Comparison of ENCODE assay signal across 27 mouse cellular contexts in the genomic region with DNA sequence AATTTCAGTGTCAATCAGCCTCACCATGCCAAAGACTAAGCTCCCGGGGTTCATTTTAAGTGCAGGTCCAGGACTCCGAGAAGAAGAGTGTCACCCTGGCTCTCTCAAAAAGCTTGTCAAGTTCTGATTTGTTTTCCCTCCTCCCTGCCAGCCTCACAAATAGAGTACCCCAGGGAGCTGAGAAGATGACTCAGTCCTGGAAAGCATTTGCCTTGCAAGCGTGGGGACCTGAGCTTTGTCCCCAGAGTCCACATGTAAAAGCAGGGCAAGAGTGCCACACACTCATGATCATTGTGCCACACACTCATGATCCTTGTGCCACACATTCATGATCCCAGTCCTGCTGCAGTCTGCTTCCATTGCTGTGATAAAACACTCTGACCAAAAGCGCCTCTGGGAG.
A peak's percentile ranks its signal among the peaks of the same experiment; 100 is the strongest.
DNase-seq lines count a peak whose midpoint lies in the region; ATAC-seq lines count a peak whose summit lies in the region.
"Had no signal": no experiment of that assay in that cellular context is flagged by ENCODE, and none has a peak within 500 bp of the region (broad histone marks: within the 10 kb centered on the region; RNA-seq: fewer than 3 reads in every experiment).

No protein-coding gene starts in this region.

- no peaks in the 10 kb centered on the region for H3K27me3 ChIP-seq in midbrain, embryonic 11.5 days (ENCODE audit: control insufficient read depth, insufficient read depth, low read length)
- H3K27me3 ChIP-seq in midbrain, embryonic 10.5 days (ENCODE audit: low read depth, poor library complexity, severe bottlenecking) = no peaks in the 10 kb centered on the region
- H3K27me3 ChIP-seq in limb, embryonic 10.5 days (ENCODE audit: low read depth, poor library complexity, severe bottlenecking) = no peaks in the 10 kb centered on the region
- H3K27me3 ChIP-seq: embryonic facial prominence, embryonic 13.5 days; heart, embryonic 13.5 days had no signal

- no peak overlapping the region for H3K4me3 ChIP-seq in midbrain, embryonic 11.5 days (ENCODE audit: low read depth, low read length)
- H3K4me3 ChIP-seq in midbrain, embryonic 10.5 days = no peak overlapping the region
- no peak overlapping the region for H3K4me3 ChIP-seq in limb, embryonic 10.5 days
- H3K4me3 ChIP-seq: embryonic facial prominence, embryonic 13.5 days; erythroblast, embryonic 14.5 days; gastrocnemius, adult 2 months; heart, embryonic 10.5 days; heart, embryonic 13.5 days had no signal

- no peaks in the 10 kb centered on the region for H3K4me1 ChIP-seq in midbrain, embryonic 11.5 days (ENCODE audit: control insufficient read depth, insufficient read depth, low read length)
- H3K4me1 ChIP-seq in midbrain, embryonic 10.5 days = 0 out of 2 replicates have a peak, but pooled peaks cover 6% of the 10 kb centered on the region
- peaks cover 27% of the 10 kb centered on the region for H3K4me1 ChIP-seq in limb, embryonic 10.5 days
- H3K4me1 ChIP-seq: heart, embryonic 10.5 days; heart, embryonic 13.5 days had no signal

- H3K9ac ChIP-seq in midbrain, embryonic 11.5 days (ENCODE audit: low read length) = no peak overlapping the region
- H3K9ac ChIP-seq: embryonic facial prominence, embryonic 13.5 days; forebrain, postnatal 0 days; heart, embryonic 13.5 days; hindbrain, embryonic 14.5 days had no signal

- H3K27ac ChIP-seq in midbrain, embryonic 11.5 days (ENCODE audit: low read depth, low read length) = no peak overlapping the region
- no peak overlapping the region for H3K27ac ChIP-seq in midbrain, embryonic 10.5 days (replicated peaks)
- peak overlapping the region; percentile 50; the same call in 1 of the 2 replicates for H3K27ac ChIP-seq in limb, embryonic 10.5 days
- H3K27ac ChIP-seq: embryonic facial prominence, embryonic 13.5 days; gastrocnemius, adult 2 months; heart, embryonic 10.5 days; heart, embryonic 13.5 days; hindbrain, embryonic 14.5 days; hindbrain, postnatal 0 days had no signal

- peak; percentile 6 for DNase-seq in adrenal gland, postnatal 10 days
- DNase-seq in adrenal gland, adult 18-20 months (ENCODE audit: low spot score in 2 of 2) = no peak
- peak; percentile 31 for DNase-seq in midbrain, embryonic 11.5 days (ENCODE audit: low spot score, missing footprints)
- DNase-seq in midbrain, embryonic 10.5 days (ENCODE audit: low spot score) = no peak
- no peak for DNase-seq in limb, embryonic 10.5 days (ENCODE audit: low spot score)
- no peak for DNase-seq in urinary bladder, postnatal 25 days (ENCODE audit: low spot score)
- DNase-seq: adrenal gland, postnatal 36 days; cerebellum, adult 18-20 months; cerebellum, adult 9-10 months; cerebellum, postnatal 14 days; forebrain, postnatal 0 days; gastrocnemius, adult 2 months; gastrocnemius, postnatal 25 days; heart, adult 18-20 months; heart, postnatal 14 days; heart, postnatal 4 days; kidney, adult 18-20 months had no signal

- H3K9me3 ChIP-seq in midbrain, embryonic 11.5 days (ENCODE audit: control insufficient read depth, low read length) = no peaks in the 10 kb centered on the region
- H3K9me3 ChIP-seq in midbrain, embryonic 10.5 days (replicated peaks) = no peaks in the 10 kb centered on the region
- H3K9me3 ChIP-seq in limb, embryonic 10.5 days (replicated peaks) = no peaks in the 10 kb centered on the region
- H3K9me3 ChIP-seq: embryonic facial prominence, embryonic 13.5 days; G1E; heart, embryonic 10.5 days; heart, embryonic 13.5 days had no signal

- ATAC-seq in midbrain, embryonic 11.5 days (ENCODE audit: low FRiP score) = no peak
- ATAC-seq: forebrain, embryonic 14.5 days; forebrain, postnatal 0 days; inflammation-experienced regulatory T-cells, adult 6 months; intestine, embryonic 16.5 days had no signal

- H3K4me2 ChIP-seq in midbrain, embryonic 11.5 days = no peak overlapping the region
- H3K4me2 ChIP-seq: embryonic facial prominence, embryonic 13.5 days; heart, embryonic 13.5 days; hindbrain, embryonic 14.5 days had no signal

- 69% methylated on average over 4 of the region's 4 CpGs for WGBS in midbrain, embryonic 11.5 days
- 75% methylated on average over 4 of the region's 4 CpGs for WGBS in midbrain, embryonic 10.5 days
- WGBS in limb, embryonic 10.5 days = 76% methylated on average over 4 of the region's 4 CpGs

- H3K36me3 ChIP-seq in midbrain, embryonic 11.5 days (ENCODE audit: control insufficient read depth, insufficient read depth, low read length) = no peaks in the 10 kb centered on the region
- no peaks in the 10 kb centered on the region for H3K36me3 ChIP-seq in midbrain, embryonic 10.5 days
- no peaks in the 10 kb centered on the region for H3K36me3 ChIP-seq in limb, embryonic 10.5 days
- H3K36me3 ChIP-seq: embryonic facial prominence, embryonic 13.5 days; G1E; heart, embryonic 10.5 days; heart, embryonic 13.5 days had no signal

Comparison
In these comparisons a context has a peak if more than half of its experiments do, and no peak if none do; other contexts are left out.
1. DNase-seq: peak in adrenal gland, postnatal 10 days (single experiment) and midbrain, embryonic 11.5 days (single experiment); none in adrenal gland, adult 18-20 months (0 of 2), midbrain, embryonic 10.5 days (single experiment), limb, embryonic 10.5 days (single experiment) and urinary bladder, postnatal 25 days (single experiment).